Mouse (Mus musculus): ENCODE measurements around the gene Rbms1.

DNA sequence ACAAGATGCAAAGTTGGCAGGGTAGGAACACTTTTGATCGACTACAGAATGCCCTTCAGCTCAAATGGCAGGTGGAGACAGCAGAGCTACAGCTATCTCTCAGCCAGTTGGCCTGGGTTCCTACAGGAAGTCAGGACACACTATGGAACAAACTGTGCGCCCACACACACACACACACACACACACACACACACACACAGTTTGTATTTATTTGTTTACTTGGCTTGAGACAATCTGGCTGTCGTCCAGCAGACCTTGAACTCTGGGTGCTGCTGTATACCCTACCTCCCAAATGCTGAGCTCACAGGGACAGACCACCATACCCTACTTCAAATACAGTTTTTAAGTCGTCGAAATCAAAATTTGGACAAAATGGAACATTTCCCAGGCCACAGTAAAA, 125.4 kb downstream of the Rbms1 start:
- TF ChIP-seq CTCF (IDR thresholded peaks at IDR 0.05; ENCODE audit: control insufficient read depth, insufficient read depth, insufficient read length) (no peak), USF1 (IDR thresholded peaks at IDR 0.05; ENCODE audit: low read depth) (no peak), MAX (IDR thresholded peaks at IDR 0.05) (no peak)

Measured in C2C12 (cell line).